Mouse (Mus musculus): ENCODE data around the gene Ccr4.

Gene Ccr4

DNA sequence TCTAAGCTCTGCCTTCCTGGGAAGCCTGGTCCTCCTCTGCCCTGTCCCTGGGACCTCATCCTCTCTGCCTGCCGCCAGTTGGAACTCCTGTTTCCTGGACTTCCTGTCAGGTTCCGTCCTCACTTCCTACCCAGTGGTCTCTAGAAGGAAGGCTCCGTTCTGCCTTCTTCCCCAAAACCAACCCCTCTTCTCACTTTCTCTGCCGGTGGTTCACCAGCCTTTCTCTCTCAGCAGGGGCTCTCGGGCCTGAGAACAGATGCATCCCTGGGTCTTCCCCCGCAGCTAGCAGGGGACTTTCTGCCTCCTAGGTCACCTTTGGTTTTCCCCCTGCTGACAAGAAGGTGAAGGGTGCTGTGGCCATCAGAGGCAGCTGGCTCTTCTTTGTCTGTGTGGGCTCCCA, 39.3 kb downstream of the Ccr4 start:
- DNase-seq: no peak

DNA sequence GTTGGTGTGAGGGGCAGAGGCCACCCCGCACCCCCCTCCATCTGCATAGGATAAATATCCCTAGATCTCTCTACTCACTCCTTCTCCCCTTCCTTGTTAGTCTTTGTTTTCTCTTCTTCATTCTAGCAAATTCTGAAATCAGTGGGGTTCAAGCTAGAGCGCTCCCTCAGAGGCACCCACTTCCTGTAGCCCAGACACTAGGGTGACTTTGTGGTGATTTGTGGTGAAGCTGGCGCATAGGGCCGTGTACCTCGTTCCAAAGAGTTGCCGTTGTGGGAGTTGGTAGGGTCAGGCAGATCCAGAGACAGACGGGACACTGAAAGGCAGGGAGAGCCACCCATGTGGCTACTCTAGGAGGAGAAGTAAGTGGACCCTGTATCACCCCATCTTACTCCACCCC, 42.1 kb downstream of the Ccr4 start:
- no peak for DNase-seq

DNA sequence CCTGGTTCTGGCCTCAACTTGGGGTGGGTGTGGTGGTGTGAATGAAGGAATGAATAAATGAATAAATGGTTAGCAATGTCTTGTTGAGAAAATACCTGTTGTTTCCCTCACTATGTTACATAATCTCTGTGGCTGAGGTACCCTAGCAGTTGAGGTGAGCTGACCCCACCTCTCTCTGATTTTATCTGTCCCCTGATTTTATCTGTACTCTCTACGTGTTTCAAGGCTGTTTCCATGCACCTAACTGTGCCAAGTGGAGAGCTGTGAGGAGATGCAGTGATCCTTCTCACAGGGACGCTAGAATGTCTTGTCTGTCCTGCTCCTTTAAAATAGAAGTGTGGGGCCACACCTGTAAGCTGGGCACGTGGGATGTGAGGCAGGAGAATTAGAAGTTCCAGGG, 46.3 kb downstream of the Ccr4 start:
- DNase-seq: no peak

DNA sequence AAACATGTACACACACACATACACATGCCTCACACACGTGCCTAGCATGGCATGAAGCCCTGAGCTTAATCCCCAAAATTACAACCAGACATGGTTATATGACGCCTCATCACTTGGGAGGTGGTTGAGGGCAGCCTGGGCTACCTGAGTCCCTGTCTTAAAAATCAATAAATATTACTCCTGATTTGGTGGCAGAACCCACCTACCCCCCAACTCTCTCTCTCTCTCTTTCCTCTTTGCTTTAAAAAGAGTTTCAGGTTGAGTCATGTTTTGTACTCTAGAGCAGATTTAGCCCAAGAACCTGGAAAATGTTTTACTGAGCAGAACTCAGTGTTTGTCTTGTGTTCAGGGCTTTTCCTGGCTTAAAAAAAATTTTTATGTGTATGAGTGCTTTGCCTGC, 49.3 kb downstream of the Ccr4 start:
- no peak for DNase-seq

DNA sequence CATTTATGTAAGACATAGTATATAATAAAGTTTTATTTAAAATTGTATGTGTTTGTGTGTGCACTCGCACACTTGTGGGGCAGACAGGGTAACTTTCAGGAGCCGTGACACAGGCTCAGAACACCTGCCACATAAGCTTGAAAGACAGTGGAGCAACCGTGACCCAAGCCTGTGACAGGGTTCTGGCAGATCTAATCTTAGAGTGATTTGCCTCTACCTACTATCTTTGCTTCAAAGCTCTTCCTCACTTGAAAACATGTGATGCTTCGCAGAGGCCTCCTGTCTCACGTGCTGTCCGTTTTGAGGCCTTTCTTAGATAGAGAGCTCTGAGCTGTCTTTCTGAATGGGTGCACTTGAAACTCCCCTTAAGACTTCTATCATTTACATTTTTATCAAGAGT, 52.3 kb downstream of the Ccr4 start:
- DNase-seq: no peak

DNA sequence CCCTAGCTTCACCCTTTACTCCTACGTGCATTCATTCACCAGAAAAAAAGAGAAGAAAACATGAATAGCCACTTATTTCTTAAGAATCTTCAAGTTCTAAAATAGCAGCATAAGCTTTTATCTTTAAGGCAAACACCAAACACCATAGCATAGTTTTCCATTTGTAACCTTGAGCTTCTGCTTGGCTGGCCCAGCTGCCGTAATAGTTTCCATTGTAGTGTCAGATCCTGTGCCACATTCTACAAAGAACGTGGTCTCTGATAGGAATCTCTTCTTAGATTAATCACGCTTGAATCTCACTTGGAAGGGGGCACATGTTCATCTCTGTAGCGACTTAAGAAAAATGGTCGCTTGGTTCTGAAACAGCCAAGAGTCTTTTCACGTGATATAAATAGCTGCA, 53.1 kb downstream of the Ccr4 start:
- DNase-seq: no peak

DNA sequence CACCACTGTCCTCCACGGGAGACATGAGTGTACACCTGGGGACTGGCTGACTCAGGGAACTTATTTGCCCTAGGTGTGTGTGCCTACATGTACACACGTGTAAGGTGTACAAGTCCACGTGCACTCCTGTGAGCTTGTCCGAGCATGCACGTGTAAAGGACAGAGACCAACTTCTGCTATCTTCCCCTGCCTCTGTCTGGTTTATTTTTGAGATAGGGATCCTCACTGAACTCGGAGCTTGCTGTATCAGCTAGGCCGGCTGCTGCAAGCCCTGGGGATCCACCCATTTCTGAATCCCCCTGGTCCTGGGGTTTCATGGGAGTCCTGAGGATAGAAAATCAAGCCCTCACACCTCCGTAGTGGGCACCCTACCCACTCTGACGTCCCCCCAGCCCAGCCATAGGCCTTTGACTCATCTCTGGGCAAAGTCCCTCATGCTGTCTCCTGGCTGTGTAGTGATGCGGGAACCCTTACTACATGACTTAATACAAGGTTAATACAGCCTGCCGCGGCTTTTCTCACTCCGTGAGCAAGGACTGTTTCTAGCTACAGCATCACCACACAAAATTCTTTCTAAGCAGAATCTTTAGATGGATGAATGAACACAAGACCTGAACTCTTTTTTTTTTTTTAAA, 55.5 kb downstream of the Ccr4 start:
- no peak for DNase-seq

DNA sequence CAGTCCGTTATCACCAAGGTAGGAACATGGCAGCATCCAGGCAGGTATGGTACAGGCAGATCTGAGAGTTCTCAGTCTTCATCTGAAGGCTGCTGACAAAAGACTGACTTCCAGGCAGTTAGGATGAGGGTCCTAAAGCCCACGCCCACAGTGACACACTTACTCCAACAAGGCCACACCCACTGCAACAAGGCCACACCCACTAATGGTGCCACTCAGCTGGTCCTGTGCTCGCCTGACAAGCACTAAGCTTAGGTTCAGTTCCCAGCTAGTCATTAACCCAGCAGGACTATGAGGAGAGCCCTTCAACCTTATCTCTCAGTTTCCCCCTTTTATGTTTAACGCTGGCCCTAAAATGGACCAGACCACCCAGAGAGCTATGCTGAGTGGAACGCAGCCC, 56.0 kb downstream of the Ccr4 start:
- DNase-seq: no peak

DNA sequence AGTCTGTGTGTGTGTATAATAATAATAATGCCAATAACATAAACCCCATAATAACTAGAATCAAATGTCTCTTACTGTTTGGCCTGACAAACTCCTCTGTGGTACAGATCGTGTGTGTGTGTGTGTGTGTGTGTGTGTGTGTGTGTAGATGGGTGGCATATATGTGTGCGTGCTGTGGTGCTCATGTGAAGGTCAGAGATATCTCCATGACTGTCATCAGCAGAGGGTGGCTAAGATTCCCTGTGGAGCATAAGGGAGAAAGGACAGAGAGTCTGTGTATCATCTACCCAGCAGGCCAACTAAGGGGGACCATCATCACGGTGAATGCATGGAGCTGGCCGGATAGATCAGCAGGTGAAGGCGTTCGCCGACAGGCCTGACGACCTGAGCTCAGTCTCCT, 57.8 kb downstream of the Ccr4 start:
- DNase-seq: no peak

DNA sequence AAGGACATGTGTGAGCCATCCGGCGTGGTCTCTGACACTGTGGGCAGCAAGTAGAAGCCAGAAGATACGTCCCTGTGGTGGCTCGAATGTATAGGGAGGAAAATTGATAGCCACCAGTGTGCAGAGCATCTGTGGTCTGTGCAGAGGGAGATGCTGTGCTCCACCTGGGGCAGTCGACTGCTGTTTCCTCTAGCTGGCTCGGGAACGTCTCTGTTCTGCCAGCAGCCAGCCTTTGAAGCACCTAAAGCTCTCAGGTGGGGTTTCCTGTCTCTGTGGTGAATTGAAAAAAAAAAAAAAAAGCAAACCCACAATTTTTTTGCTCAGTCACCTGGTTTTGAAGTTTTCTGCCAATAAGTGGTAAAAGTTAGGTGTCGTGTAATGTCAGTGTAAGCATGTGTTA, 61.4 kb downstream of the Ccr4 start:
- no peak for DNase-seq

DNA sequence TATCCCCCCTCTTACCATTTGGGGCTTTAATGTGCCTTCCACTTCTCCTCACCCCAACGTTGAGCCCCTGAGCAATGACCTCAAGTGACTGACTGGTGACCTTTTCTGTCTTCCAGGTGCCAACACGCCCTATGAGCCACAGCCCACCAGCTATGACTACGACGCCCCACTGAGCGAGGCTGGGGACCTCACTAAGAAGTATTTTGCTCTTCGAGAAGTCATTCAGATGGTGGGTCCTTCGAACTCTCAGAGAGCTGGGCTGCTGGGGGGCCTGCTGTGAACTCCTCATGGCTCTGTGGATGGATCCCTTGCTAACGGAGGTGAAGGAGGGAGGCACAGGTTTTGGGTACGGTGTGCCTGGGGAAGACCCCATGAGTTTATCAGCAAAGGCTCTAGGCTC, 61.8 kb downstream of the Ccr4 start:
- DNase-seq: no peak

DNA sequence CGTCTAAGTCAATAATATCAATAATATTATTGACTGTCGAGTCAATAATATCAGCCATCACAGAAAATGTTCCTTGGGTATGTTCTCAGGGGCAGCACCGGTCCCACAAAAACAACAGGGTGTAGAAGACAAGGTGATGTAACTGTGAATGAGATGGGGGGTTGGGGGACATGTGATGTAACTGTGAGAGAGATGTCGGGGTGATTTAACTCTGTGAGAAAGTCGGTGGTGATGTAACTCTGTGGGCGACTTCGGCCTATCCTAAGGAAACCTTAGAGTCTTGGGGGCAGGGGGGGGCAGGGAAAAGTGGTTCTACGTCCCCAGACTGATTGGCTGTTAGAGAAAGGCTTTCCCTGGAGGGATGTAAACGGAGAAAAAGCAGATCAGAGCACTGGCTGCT, 62.5 kb downstream of the Ccr4 start:
- no peak for DNase-seq

DNA sequence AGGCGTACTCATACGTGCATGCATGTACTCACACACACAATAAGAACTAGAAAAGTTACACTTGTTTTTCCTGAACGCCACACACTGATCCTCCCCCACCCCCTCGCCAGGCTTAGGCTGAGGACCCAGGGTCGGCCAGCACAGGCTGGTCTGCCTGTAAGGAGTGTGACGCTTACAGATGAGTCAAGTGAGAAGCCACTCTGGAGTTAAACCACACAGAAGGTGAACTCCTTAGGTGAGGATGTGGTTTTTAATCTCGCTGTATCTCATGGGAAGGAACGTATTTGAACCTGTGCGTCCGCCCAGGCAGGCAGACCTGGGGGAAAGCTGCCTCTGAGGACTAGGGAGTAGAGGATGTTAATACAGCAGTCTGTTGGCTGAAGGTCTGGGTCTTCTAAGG, 64.2 kb downstream of the Ccr4 start:
- no peak for DNase-seq

All from cerebellum, adult 8-10 months (tissue).